Mouse (Mus musculus): Measurements from ENCODE around the gene Anapc15.

Anapc15 gene

GRCm38 (mm10) chr7:101863415-101863814 is at the start of gene Anapc15:
Gene Anapc15, plus strand, starts transcription at chr7:101863715.
- DNase-seq (ENCODE audit: low spot score in 2 of 2) = no peak

- no peak for DNase-seq (ENCODE audit: low spot score in 2 of 2)
Observed at GRCm38 (mm10) chr7:101817861-101818401, 45.6 kb upstream of the Anapc15 start, which contains the start of gene Phox2a. Gene Phox2a, plus strand, starts transcription at chr7:101818313.

- DNase-seq (ENCODE audit: low spot score in 2 of 2) = no peak
Observed at GRCm38 (mm10) chr7:101820295-101821030, 43.1 kb upstream of the Anapc15 start.

GRCm38 (mm10) chr7:101821571-101822501 is 41.7 kb upstream of the Anapc15 start:
- DNase-seq (ENCODE audit: low spot score in 2 of 2) = peak in 1 of 2 experiments; percentile 49

GRCm38 (mm10) chr7:101822836-101823757 is 40.4 kb upstream of the Anapc15 start:
- DNase-seq (ENCODE audit: low spot score in 2 of 2) = no peak

- no peak for DNase-seq (ENCODE audit: low spot score in 2 of 2)
Observed at GRCm38 (mm10) chr7:101823758-101824630, 39.5 kb upstream of the Anapc15 start.

- DNase-seq (ENCODE audit: low spot score in 2 of 2) = no peak
Observed at GRCm38 (mm10) chr7:101830373-101830772, 33.1 kb upstream of the Anapc15 start.

GRCm38 (mm10) chr7:101831437-101831836 is 32.1 kb upstream of the Anapc15 start:
- DNase-seq (ENCODE audit: low spot score in 2 of 2) = no peak

GRCm38 (mm10) chr7:101832372-101832771 is 31.1 kb upstream of the Anapc15 start:
- no peak for DNase-seq (ENCODE audit: low spot score in 2 of 2)

GRCm38 (mm10) chr7:101833352-101833751 is 30.2 kb upstream of the Anapc15 start:
- DNase-seq (ENCODE audit: low spot score in 2 of 2) = no peak

- no peak for DNase-seq (ENCODE audit: low spot score in 2 of 2)
Observed at GRCm38 (mm10) chr7:101833916-101834584, 29.5 kb upstream of the Anapc15 start.

GRCm38 (mm10) chr7:101834903-101835302 is 28.6 kb upstream of the Anapc15 start:
- DNase-seq (ENCODE audit: low spot score in 2 of 2) = no peak

GRCm38 (mm10) chr7:101835457-101836109 is 27.9 kb upstream of the Anapc15 start:
- DNase-seq (ENCODE audit: low spot score in 2 of 2) = no peak

- peak; percentile 52 to 73 for DNase-seq (ENCODE audit: low spot score in 2 of 2)
Observed at GRCm38 (mm10) chr7:101836271-101837153, 27.0 kb upstream of the Anapc15 start.

- DNase-seq (ENCODE audit: low spot score in 2 of 2) = peak in 1 of 2 experiments; percentile 46
Observed at GRCm38 (mm10) chr7:101837154-101837605, 26.3 kb upstream of the Anapc15 start.

GRCm38 (mm10) chr7:101837606-101838471 is 25.7 kb upstream of the Anapc15 start, which contains the start of gene Inppl1:
Gene Inppl1, minus strand, starts transcription at chr7:101838229.
- DNase-seq (ENCODE audit: low spot score in 2 of 2) = peak; percentile 82 to 86

- DNase-seq (ENCODE audit: low spot score in 2 of 2) = no peak
Observed at GRCm38 (mm10) chr7:101844186-101844585, 19.3 kb upstream of the Anapc15 start.

Data from urinary bladder, postnatal 4 days (tissue).